Mouse (Mus musculus) midbrain, embryonic 12.5 days (tissue): ENCODE results near the gene Lhx8. TPM values are rescaled to one million over a fixed set of nuclear protein-coding genes. Genes with fewer than 3 reads are reported as not detected.

Experiments used
- ATAC-seq: fragments of 200-750 bp; cut with Nextera tagmentation; 2 replicates; pipeline ENCODE4 v1.8.0; 2017; ENCODE audit warnings: low read depth, moderate TSS enrichment, moderate library complexity; ENCODE audit not compliant: low FRiP score
- H3K27ac ChIP-seq: fragments of 300-500 bp; sonication (generic); replicated peaks from 2 replicates; pipeline ENCODE4 v1.5.1; 2016; ENCODE audit warnings: mild to moderate bottlenecking
- H3K27me3 ChIP-seq: fragments of 300-500 bp; sonication (generic); 2 replicates; pipeline ENCODE4 v1.6.1; 2016; ENCODE audit warnings: mild to moderate bottlenecking
- H3K36me3 ChIP-seq: fragments of 300-500 bp; sonication (generic); 2 replicates; pipeline ENCODE4 v1.6.1; 2016
- H3K4me1 ChIP-seq: fragments of 300-500 bp; sonication (generic); 2 replicates; pipeline ENCODE4 v1.6.1; 2016
- H3K4me2 ChIP-seq: fragments of 300-500 bp; sonication (generic); replicated peaks from 2 replicates; pipeline ENCODE4 v1.6.1; 2016; ENCODE audit warnings: mild to moderate bottlenecking, moderate library complexity
- H3K4me3 ChIP-seq: fragments of 300-500 bp; sonication (generic); 2 replicates; pipeline ENCODE4 v1.5.1; 2016; ENCODE audit warnings: mild to moderate bottlenecking
- H3K9ac ChIP-seq: fragments of 300-500 bp; sonication (generic); replicated peaks from 2 replicates; pipeline ENCODE4 v1.6.1; 2016; ENCODE audit warnings: mild to moderate bottlenecking, moderate library complexity
- H3K9me3 ChIP-seq: fragments of 300-500 bp; sonication (generic); 2 replicates; pipeline ENCODE4 v1.6.1; 2016; ENCODE audit warnings: mild to moderate bottlenecking
- WGBS: fragments of 180-500 bp; shearing (Covaris S2); methylation state at CpG from one replicate; pipeline ENCODE4 v1.1.7; 2016; 5-methylcytosine and 5-hydroxymethylcytosine counted together
- polyA plus RNA-seq: library from polyadenylated mRNA; unstranded; fragments of >200 nt; fragmentation: Nextera tagmentation; extraction: Ambion mirVana; gene quantifications from 2 replicates; pipeline ENCODE4 v1.2.1, GENCODE M21; 2016

The Lhx8 gene
- polyA plus RNA-seq, 1 experiment from 2014 or later: 0.50 TPM

- H3K4me1 ChIP-seq: no peaks in the 10 kb centered on the region
- no peak for ATAC-seq
- no peaks in the 10 kb centered on the region for H3K9me3 ChIP-seq
- no peaks in the 10 kb centered on the region for H3K27me3 ChIP-seq
- H3K27ac ChIP-seq: no peak overlapping the region
- no peaks in the 10 kb centered on the region for H3K36me3 ChIP-seq
- no peak overlapping the region for H3K4me2 ChIP-seq
- no peak overlapping the region for H3K4me3 ChIP-seq
- no peak overlapping the region for H3K9ac ChIP-seq
- 75% methylated on average over 16 of the region's 16 CpGs for WGBS
Observed at GRCm38 (mm10) chr3:154305163-154305884, 25.1 kb downstream of the Lhx8 start.

- 89% methylated on average over 4 of the region's 4 CpGs for WGBS
- ATAC-seq: no peak
- H3K4me1 ChIP-seq: no peaks in the 10 kb centered on the region
Observed at GRCm38 (mm10) chr3:154301102-154301501, 29.4 kb downstream of the Lhx8 start.

GRCm38 (mm10) chr3:154300006-154300405 lies 30.5 kb downstream of the Lhx8 start:
- Histone ChIP-seq H3K36me3 (no peaks in the 10 kb centered on the region), H3K27ac (no peak overlapping the region), H3K4me2 (no peak overlapping the region), H3K4me3 (no peak overlapping the region), H3K4me1 (no peaks in the 10 kb centered on the region), H3K27me3 (no peaks in the 10 kb centered on the region), H3K9ac (no peak overlapping the region), H3K9me3 (no peaks in the 10 kb centered on the region)
- WGBS: 93% methylated on average over 9 of the region's 9 CpGs
- ATAC-seq: no peak

More at GRCm38 (mm10) chr3:154301102-154301501, 29.4 kb downstream of the Lhx8 start:
- no peak overlapping the region for H3K4me2 ChIP-seq
- no peaks in the 10 kb centered on the region for H3K36me3 ChIP-seq
- H3K4me3 ChIP-seq: no peak overlapping the region
- H3K9ac ChIP-seq: no peak overlapping the region
- no peaks in the 10 kb centered on the region for H3K27me3 ChIP-seq
- H3K9me3 ChIP-seq: no peaks in the 10 kb centered on the region
- H3K27ac ChIP-seq: no peak overlapping the region

GRCm38 (mm10) chr3:154298490-154298889 lies 32.0 kb downstream of the Lhx8 start:
- no peak overlapping the region for H3K9ac ChIP-seq
- ATAC-seq: no peak
- H3K4me3 ChIP-seq: no peak overlapping the region
- no peak overlapping the region for H3K27ac ChIP-seq
- no peaks in the 10 kb centered on the region for H3K36me3 ChIP-seq
- H3K27me3 ChIP-seq: no peaks in the 10 kb centered on the region
- H3K4me2 ChIP-seq: no peak overlapping the region
- H3K9me3 ChIP-seq: no peaks in the 10 kb centered on the region
- no peaks in the 10 kb centered on the region for H3K4me1 ChIP-seq

- Histone ChIP-seq H3K4me1 (no peaks in the 10 kb centered on the region), H3K36me3 (no peaks in the 10 kb centered on the region), H3K27ac (no peak overlapping the region), H3K27me3 (no peaks in the 10 kb centered on the region), H3K4me2 (no peak overlapping the region), H3K4me3 (no peak overlapping the region), H3K9me3 (no peaks in the 10 kb centered on the region), H3K9ac (no peak overlapping the region)
- 75% methylated on average over 6 of the region's 6 CpGs for WGBS
- no peak for ATAC-seq
Observed at GRCm38 (mm10) chr3:154297499-154297898, 33.0 kb downstream of the Lhx8 start.

GRCm38 (mm10) chr3:154294924-154295834 lies 35.3 kb downstream of the Lhx8 start:
- Histone ChIP-seq H3K36me3 (no peaks in the 10 kb centered on the region), H3K4me2 (no peak overlapping the region), H3K4me1 (no peaks in the 10 kb centered on the region), H3K27ac (no peak overlapping the region), H3K9ac (no peak overlapping the region), H3K4me3 (no peak overlapping the region), H3K9me3 (no peaks in the 10 kb centered on the region), H3K27me3 (no peaks in the 10 kb centered on the region)
- ATAC-seq: no peak
- 95% methylated on average over 17 of the region's 17 CpGs for WGBS

- Histone ChIP-seq H3K4me1 (no peaks in the 10 kb centered on the region), H3K9me3 (no peaks in the 10 kb centered on the region), H3K27me3 (0 out of 2 replicates have a peak, but pooled peaks cover 2% of the 10 kb centered on the region), H3K4me2 (no peak overlapping the region), H3K9ac (no peak overlapping the region), H3K36me3 (no peaks in the 10 kb centered on the region), H3K4me3 (no peak overlapping the region), H3K27ac (no peak overlapping the region)
- 74% methylated on average over 9 of the region's 9 CpGs for WGBS
- no peak for ATAC-seq
Observed at GRCm38 (mm10) chr3:154293839-154294490, 36.5 kb downstream of the Lhx8 start.

- no peak overlapping the region for H3K9ac ChIP-seq
- no peaks in the 10 kb centered on the region for H3K4me1 ChIP-seq
- no peak overlapping the region for H3K27ac ChIP-seq
- H3K36me3 ChIP-seq: no peaks in the 10 kb centered on the region
- WGBS: 78% methylated on average over 5 of the region's 5 CpGs
- H3K27me3 ChIP-seq: 0 out of 2 replicates have a peak, but pooled peaks cover 6% of the 10 kb centered on the region
- no peaks in the 10 kb centered on the region for H3K9me3 ChIP-seq
- H3K4me2 ChIP-seq: no peak overlapping the region
- no peak for ATAC-seq
- H3K4me3 ChIP-seq: no peak overlapping the region
Observed at GRCm38 (mm10) chr3:154292126-154292525, 38.3 kb downstream of the Lhx8 start.

GRCm38 (mm10) chr3:154290351-154290750 lies 40.1 kb downstream of the Lhx8 start:
- Histone ChIP-seq H3K36me3 (no peaks in the 10 kb centered on the region), H3K27me3 (0 out of 2 replicates have a peak, but pooled peaks cover 6% of the 10 kb centered on the region), H3K27ac (no peak overlapping the region), H3K9ac (no peak overlapping the region), H3K4me3 (no peak overlapping the region), H3K4me1 (no peaks in the 10 kb centered on the region), H3K9me3 (no peaks in the 10 kb centered on the region), H3K4me2 (no peak overlapping the region)
- ATAC-seq: no peak
- 85% methylated on average over 2 of the region's 2 CpGs for WGBS

- 86% methylated on average over 4 of the region's 4 CpGs for WGBS
- no peak overlapping the region for H3K4me3 ChIP-seq
- ATAC-seq: no peak
Observed at GRCm38 (mm10) chr3:154288429-154289069, 41.9 kb downstream of the Lhx8 start.

GRCm38 (mm10) chr3:154287217-154287616 lies 43.2 kb downstream of the Lhx8 start:
- no peaks in the 10 kb centered on the region for H3K4me1 ChIP-seq
- H3K9ac ChIP-seq: no peak overlapping the region
- no peak overlapping the region for H3K4me2 ChIP-seq
- no peak for ATAC-seq
- H3K36me3 ChIP-seq: no peaks in the 10 kb centered on the region
- 87% methylated on average over 2 of the region's 2 CpGs for WGBS
- H3K4me3 ChIP-seq: no peak overlapping the region
- 0 out of 2 replicates have a peak, but pooled peaks cover 6% of the 10 kb centered on the region for H3K27me3 ChIP-seq
- H3K27ac ChIP-seq: no peak overlapping the region
- H3K9me3 ChIP-seq: no peaks in the 10 kb centered on the region

More at GRCm38 (mm10) chr3:154288429-154289069, 41.9 kb downstream of the Lhx8 start:
- Histone ChIP-seq H3K36me3 (no peaks in the 10 kb centered on the region), H3K4me2 (no peak overlapping the region), H3K27ac (no peak overlapping the region), H3K4me1 (no peaks in the 10 kb centered on the region), H3K27me3 (0 out of 2 replicates have a peak, but pooled peaks cover 6% of the 10 kb centered on the region), H3K9ac (no peak overlapping the region), H3K9me3 (no peaks in the 10 kb centered on the region)
